Mouse (Mus musculus): ENCODE data around the gene Plcb1.

Gene Plcb1

DNA sequence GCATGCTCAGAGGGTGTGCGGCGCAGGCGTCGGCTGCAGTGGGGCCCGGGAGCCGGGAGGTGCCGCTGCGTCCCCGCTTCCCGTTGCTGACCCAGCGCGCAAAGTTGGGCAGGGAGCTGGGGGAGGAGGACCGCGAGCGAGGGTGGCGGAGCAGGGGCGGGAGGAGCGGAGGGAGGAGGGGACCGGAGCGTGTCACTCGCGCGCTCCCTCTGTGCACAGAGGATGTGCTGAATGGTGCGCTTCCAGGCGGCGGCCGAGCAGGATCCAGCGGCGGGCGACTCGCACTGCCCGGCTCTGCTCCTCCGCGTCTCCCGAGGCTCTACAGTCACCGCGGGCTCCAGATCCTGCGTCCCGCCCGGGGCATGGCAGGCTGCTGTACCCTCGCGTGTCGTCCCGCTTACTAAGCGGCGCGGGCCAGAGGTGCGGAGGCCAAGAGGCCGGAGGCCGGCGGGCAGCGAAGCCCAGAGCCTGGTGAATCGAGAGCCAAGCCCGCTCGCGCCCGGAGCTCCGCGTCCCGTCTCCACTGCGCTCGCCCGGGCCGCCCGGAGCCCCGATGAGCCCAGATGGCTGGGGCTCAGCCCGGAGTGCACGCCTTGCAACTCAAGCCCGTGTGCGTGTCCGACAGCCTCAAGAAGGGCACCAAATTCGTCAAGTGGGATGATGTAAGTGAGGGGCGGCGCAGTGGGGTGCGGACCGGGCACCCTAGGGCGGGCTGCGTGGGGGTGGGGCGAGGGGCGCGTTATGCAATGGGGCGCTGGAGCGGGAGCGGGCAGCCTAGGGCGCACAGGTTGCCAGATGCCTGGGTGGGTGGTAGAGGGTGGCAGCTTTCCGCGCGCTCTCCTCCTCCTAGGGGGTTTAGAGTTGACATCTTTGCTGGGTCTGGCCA lies at the start of gene Plcb1:
Plcb1 (plus strand) TSS at position 98 of the 886 bp plus-strand sequence.
- DNase-seq: peak; percentile 40

DNA sequence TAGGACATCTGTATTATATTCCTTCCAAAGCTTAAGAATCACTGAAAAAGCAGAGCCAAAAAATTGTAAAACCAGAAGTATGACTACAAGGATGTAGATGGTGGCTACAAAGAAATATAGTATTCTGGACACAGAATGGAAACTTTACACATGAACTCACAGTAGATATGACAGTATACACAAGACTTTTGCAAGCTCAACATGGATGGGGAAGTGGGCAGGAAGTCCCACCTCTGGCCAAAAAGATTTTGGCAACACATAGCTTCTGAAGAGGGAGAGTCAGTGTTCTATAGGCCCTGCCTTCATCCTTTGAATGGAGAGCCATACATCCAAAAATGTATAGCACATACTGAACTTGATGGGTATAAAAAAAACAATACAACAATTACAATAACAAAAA lies 30.3 kb upstream of the Plcb1 start:
- DNase-seq: no peak

DNA sequence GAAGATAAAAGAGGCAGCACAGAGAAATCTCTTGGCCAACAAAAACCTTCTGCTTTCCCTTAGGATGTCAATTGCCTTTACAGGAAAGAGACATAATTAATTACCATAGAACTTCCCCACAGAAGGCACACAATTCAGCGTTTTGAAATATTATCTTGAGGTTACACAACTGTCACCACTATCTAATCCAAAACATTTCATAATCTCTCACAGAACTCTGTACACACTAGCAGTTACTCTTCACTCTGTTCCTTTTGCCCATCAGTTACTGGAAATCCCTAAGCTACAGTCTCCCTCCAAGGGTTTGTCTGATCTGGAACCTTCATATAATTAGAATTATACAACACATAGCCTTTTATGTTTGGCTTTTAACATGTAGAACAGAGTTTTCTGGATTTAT lies 29.8 kb upstream of the Plcb1 start:
- DNase-seq: no peak

DNA sequence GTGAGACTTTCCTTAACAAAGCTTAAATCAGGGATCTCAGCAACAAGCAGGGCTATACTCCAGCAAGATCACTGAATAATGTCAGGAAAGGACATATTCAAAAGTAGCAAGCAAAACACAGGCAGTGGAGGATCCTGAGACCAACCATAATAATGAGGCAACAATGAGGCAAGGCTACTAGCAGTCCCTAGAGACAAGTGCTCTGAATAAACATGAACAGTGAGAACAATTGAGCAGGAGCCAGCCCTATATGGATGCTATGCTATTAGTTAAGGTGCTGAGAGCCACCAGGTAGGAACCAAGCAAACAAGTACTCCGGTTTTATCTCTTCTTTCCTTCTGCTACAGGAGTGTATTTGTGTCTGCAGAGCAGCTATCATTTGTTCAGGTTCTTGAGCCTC lies 24.8 kb upstream of the Plcb1 start:
- DNase-seq: no peak

DNA sequence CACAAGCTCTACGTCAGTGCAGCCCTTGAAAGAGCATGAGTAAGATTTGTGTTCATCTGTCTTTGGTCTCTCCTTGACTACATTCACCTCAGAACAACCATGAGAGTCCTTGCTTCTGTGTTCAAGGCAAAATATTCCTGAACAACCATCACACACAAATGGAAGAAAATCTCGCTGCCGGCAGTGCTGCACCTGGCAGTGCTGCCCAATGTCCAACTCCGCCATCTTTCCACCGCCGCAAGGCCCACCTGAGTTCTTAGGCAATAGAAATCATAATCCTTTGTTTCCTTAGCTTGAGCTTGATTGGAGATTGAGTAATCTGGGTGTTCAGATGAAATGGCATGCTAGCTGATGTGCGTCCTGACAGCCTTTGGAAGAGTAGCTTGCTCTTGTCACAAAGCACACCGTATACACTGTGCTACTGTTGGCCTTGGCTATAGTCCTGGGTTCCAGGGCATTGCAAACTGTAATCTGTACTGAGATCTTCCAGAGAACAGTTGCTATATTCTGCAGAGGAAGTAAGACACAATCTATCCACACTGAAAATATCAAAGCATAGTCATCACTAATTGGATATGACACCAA lies 22.4 kb upstream of the Plcb1 start:
- no peak for DNase-seq

DNA sequence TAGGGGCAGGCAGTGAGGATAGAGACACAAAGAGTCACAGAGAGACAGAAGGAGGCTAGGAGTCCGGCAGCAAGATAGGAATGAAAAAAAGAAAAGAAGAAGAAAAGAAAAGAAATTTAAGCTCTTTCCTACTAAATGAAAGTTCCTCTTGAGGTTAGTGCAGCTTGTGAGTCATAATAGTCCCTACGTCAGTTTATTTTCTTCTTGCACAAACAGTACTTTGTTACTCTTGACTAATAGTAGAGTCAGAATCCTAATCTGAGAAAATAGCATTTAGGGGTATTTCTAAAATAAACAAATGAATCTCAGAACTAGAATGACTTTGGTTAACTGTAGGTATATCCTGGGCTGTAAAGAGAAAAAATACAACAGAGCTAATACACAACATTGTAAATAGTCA lies 21.4 kb upstream of the Plcb1 start:
- no peak for DNase-seq

DNA sequence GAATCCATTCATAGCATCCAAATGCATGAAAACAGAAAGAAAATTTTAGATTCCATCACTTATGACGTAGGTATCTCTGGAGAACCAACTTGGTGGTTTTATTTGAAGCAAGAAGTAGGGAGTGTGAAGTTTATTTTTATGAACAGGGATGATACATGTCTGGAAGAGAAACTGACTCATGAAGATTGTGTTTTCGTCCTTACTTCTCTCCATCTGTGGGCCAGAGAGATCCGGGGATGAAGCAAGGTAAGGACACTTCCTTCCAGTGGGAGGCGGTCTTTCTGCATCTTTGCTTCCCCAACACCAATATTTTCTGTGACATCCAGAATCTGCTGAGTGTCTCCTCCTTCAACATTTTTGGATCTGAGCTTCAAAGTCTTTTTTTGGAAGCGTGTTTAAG lies 6.0 kb upstream of the Plcb1 start:
- DNase-seq: no peak

DNA sequence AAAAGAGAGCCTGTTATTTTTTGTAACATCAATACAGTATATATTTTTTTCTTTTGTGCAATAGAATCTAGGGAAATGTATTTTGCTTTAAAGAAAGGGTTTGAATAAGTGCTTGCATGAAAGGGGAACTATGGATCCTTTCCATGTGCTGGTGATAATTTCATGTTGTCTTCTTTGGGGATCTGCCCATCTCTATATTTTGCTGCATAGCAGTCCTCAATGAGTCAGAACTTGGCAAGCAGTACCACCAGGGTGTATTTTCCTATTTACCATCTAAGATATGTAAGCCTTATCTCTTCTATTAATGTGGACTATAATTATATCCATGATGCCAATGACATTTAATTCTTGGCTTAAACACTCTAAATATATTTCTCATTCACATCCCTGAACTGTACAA lies 5.6 kb upstream of the Plcb1 start:
- no peak for DNase-seq

DNA sequence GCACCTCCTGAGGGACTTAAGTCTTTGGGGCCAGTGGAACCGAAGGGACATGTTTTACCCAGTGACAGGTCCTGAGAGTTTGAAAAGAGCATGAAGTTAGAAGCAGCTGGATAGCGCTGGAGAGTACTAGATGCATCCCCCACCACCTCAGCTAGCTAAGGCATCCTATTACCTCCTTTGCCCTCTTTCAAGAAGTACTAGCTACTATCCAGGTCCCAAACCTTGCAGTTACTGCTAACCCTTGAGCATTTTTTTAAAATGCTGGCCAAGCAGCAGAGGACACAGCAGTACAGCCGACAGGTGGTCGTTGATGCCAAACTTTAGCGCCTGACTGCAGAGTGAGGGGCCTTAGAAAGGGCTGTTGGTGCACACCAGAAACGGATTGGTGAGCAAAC lies 986 bp downstream of the Plcb1 start:
- no peak for DNase-seq

DNA sequence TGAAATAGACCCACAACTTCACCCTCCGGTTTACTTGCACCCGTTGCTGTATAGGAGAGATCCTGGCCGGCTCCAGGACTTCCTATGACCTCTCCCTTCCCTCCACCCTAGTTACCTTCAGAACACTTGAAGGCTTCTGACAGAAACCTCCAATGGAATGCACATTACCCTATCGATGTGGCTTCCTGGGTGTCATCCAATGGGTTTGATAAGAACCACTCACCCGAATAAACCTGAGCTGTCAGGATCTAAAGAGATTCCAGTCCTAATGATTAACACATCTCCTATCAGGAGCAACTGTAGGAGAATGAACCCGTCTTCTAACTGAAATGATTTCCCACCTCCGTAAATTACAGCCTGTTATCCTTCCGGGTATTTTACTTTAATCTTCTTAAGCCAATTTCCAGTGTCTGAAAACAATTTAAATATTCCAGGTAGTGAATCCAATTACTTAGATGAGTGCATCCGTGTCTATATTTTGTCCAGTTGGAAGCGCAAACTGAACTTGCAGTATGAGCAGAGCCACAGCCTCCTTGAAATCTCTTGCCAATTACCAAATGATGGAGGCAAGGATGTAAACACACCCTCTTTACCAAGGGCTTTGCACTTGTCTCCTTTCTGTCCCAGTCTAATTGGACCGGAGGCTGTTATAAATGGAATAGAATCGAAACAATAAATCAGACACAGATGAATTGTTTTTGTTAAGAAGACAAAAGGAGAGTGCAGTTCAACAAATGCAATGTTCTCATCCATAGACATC lies 1.6 kb downstream of the Plcb1 start:
- DNase-seq: no peak

DNA sequence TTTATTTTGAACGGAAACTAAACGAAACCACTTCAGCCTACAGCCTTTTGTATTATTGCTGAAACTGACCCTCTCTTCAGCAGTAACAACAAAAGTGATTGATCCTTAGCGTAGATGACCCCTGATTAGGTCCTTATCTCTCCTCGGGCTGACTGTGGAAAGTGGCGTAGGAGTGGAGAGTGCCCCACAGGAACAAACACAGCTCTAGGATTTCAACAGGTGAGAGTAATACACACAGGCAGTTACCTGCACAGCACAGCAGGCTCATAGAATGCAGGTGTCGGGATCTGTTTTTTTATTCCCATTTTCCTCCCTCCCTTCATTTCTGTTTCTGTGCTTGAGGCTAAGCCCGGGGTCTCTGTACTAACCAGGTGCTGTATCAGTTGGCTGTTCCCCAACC lies 7.1 kb downstream of the Plcb1 start:
- DNase-seq: no peak

DNA sequence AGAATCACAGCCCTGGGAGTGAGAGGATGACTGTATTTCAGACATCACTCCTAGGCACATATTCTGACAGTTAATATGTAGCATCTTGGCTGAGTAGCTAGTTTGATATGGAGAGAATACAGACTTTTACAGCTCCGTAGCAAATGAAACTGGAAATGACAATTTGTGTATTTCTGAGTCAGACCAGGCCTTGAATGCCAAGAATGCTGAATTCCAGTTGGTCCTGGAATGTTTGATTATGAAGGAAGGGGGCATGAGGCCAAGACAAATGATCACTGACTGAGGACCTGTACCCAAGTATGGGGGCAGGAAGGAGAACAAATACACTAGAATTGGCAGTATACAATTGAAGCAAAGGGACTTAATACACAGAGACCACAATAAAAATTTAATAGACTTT lies 14.4 kb downstream of the Plcb1 start:
- no peak for DNase-seq

DNA sequence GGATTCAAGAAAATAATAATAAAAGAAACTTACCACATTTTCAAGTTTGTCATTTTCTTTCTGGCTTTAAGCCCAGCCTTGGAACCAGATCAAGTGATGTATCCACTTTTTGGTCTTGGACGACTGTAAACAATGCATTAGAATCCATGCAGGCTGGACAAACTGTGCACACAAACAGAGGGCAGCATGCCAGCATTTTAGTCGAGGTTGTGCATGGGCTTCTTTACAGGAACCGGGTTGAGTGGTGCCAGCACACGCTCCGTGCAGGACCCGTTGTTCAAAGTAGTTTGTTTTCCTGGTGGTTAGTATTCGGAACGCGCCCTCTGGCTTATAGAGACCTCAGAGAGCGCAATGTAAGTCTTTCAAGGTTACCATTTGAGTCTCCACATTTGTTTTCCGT lies 30.5 kb downstream of the Plcb1 start:
- DNase-seq: no peak

DNA sequence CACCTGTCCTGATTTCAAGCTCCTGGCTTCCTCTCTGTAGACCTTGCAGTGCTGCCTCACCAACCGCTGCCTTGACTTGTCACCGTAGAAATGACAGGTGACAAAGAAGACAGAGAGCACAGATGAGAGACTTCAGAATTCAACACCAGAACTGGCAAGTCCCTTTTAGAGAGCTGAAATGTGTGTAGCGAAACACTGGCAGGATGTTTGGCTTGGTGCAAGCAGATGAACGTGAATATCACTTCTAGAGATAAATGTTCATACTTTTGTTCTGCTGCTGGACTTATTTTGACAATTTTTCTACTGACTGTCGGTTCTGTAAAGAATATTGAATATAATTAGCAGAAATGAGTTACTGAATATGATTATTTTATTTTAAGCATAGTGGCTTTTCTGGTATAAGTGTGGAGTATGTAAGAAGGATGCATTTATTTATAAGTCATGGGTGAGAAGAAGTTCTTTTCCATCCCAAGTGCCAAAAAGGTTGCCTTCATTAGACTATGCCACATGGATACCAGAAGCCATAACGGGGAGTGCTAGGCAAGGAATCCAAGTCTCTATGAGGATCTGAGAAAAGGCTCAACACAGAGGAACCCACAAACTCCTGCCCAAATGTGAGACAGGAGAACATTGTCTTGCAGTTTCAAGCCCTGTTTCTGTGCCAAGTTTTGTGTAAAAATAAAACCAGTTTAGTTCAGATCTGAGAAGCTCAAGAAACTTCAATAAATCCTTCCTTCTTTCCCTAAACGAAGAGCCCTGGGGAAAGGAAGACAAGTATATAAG lies 31.4 kb downstream of the Plcb1 start:
- no peak for DNase-seq

DNA sequence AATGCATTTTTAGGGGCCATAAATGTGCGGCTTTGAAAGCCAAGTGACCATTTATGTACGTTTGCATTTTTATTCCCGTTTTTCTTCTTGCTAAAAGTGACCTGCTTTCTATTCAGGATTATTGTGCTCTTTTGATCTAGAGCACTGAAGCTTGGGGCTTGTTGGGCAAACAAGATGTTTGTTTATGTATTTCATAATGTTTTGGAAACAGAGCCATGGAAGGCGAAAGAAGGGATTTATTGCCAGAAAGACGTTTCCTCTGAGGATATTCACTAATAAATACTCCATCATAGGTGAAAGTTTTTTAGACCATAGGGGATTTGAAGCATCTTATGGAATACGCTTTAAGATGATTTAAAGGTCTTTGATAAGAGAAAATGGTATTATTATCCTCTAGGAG lies 35.3 kb downstream of the Plcb1 start:
- no peak for DNase-seq

DNA sequence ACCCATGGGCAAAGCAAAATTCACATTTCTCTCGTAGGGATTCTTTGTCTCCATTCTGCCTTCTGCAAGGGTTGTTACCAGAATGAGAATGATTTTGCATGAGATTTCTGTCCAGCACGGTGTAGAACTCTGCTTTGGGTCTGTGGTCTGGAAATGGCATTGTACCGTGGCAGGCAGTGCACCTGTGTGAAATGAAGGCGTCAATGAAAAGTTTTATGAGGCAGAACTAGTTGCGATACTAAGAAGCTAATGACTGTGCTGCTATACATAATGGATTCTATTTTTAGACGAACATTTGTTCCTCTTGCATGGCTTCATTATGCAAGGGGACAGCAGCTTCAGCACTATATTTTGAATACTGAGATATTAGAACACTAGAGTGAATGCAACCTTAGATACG lies 39.8 kb downstream of the Plcb1 start:
- DNase-seq: no peak

DNA sequence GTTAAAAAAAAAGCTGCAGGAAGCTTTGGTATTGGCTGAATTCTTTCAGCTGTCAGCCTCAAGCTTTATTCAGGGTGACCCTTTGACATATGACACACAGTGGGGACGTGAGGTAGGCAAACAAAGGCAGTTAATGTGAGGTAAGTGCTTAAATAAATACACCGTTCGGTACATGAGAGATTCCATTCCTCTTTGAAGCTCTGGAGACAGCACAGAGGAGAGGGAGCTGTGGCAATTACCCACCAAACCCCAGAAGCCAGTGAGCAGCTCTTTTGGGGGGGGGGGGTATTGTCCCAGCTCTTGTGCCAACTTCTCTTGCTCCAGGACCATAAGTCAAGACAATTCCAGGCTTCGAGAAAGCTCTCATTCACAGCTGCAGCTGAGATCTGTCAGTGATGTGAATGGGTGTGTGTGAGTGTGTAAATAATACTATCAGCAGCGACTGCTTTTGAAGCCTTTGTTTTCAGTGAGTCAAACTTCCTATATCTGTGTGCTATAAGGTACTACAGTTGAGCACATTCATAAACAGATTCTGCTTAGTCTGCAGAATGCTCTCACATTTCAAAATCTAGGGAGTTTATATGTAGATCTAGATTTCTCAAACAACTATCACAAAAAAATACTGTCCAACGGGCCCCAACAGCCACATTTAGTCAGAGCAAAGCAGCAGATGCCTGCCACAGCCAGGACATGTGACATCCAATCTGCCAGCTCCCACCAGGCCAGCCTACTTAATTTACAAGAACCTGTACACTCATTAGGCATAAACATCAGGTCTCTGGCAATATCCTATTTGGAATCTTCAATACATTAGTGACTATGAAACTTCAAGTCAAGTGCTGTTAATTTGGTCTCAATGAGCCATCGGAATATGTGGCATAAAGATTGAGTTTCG lies 40.5 kb downstream of the Plcb1 start:
- DNase-seq: no peak

DNA sequence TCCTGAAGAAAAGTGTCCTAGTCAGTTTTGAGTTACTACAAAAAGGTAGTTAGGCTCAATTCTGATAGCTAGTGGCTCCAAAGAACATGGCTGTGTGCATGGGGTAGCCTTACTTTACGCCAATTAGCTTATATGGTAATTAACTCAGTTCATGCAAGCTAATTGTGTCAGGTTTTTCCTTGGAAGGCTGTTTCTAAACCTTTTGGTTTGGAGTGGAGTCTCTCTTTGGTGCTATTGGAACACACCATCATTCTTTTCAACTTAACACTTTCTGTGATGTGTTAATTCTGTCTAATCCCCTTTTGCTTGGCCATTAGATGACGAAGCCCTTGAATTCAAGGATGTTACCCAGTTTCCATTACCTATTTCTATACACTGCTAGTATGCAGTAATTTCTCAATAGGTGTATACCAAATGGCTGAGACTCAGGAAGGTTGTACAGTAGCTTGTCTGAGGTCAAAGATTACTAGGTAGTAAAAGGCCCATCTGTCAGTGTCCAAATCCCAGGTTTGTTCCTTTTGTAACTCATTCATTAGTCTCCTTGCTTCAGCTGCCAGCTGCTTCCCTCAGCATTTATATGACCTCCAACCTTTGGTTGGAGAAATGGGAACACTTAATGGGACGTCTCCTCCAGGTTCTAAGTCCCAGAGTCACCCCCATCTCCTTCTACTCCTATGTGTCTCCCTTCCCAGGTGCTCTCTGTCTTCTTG lies 42.1 kb downstream of the Plcb1 start:
- no peak for DNase-seq

DNA sequence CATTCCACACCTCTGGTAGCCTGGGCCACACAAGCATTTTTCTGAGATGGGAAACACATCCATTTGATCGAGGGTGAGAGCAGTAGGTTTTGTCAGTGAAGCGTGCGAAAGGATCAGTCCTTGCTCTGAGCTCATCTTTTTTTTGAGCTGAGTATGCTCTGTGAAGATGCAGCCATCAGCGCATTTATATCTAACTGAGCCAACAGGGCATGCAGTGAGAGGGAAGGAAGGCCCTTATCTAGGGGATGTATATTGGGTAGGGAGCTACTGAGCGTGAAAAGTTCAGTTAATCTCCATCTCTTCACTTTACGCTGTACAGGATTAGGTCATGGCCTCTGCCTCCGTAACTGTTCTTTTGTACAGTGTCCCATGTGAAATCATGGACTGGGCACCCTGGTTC lies 46.0 kb downstream of the Plcb1 start:
- DNase-seq: no peak

DNA sequence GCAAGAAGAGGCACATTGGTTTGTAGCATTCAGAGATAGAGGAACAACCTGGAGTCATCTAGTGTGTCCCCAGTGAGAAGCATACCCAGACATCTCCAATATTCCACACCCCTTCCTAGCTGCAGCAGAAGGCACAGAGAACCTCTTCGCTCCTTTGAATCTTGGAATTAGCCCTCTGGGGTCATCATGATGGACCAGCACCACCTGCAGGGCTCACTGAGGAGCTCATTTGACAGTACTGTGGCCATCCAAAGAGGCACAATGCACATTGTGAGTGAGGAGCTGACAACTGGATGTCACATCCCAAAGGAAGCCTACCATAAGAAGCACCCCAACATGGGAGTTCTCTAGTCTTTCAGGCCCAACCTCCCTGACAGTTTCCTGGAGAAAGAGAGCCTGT lies 50.2 kb downstream of the Plcb1 start:
- no peak for DNase-seq

DNA sequence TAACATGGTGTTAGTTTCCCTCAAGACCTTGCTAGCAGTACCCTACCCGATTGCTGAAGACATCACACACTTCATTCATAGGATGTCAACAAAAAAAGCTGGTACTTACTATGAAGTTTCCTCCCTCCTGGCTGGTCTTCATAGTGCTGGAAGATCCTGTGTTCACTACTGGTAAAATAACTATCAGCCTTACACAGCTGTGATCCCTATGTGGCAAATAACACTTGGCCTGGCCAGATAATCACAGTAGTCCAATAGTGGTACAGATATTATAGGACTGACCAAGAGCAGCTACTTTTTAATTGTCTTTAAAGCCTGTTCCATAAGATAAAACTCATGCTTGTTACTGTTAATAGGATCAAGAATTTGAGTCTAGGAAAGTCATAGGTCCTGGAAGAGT lies 52.3 kb downstream of the Plcb1 start:
- DNase-seq: no peak

DNA sequence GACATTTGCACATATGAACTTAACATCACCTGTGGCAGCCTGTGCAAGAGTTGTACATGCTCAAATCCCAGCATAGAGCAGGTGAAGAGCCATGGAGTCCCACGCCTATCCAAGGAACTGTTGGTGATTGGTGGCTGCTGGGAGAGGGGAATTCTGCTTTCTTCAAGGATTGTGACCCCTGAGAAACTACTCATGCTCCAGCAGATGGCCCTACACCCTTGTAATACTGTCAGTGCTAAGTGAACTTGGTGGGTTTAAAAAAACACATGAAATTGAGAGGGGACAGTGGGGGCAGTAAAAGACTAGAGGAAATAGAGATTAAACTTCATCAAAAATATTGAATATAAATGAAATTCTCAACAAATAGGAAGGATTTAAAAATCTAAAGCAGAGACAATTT lies 53.0 kb downstream of the Plcb1 start:
- DNase-seq: no peak
